ENCODE assay signal across 8 mouse cellular contexts in the genomic region with DNA sequence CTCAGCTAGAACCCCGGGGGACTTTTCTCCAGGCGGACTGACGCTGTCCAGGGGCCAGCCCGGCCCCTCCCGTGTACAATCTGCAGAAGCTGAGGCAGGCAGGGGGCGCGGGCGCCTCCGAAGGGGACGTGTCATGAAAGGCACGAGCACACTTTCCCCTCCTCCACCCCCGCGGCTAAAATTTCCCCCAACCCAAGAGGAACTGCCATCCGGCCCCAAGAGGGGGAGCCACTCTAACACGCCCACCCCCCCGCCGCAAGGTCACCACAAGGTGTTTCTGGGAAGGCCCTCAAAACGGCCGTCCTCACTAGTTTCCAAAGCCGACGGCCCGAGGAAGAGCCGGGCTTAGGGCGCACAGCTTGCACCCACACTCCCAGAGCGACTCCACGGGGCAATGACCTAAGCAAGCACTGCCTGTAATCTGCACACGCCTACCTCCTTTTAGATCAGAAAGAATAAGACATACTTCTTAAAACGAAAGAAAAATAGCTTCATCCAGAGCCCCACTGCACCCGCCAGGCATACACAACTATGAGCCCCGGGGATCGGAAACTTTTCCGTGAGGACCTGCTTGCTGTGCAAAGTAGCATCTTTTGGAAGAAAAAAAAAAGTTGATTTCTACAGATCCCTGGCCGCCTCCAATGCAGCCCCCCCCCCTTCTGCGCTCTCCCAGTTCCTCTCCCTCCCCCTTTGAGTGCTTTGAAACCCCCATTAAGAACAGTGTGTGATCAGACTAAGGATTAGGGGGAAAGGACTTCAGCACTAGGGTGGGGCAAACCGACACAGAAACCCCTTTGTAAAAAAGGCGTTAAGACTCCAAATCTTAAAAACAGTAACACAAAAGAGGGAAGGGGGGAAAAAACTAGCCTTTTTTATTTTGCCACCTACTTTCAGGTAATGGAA. TPM values are rescaled to one million over a fixed set of nuclear protein-coding genes. Genes with fewer than 3 reads are reported as not detected.
A peak's percentile ranks its signal among the peaks of the same experiment; 100 is the strongest.
DNase-seq lines count a peak whose midpoint lies in the region; ATAC-seq and TF ChIP-seq lines count a peak whose summit lies in the region.

No protein-coding gene starts in this region.

- no peaks in the 10 kb centered on the region for H3K36me3 ChIP-seq in forebrain, postnatal 0 days (ENCODE audit: insufficient read depth)
- H3K36me3 ChIP-seq in lung, postnatal 0 days (ENCODE audit: insufficient read depth, low read length): no peaks in the 10 kb centered on the region

- H3K27me3 ChIP-seq in forebrain, postnatal 0 days (ENCODE audit: insufficient read depth, low read length): no peaks in the 10 kb centered on the region
- no peaks in the 10 kb centered on the region for H3K27me3 ChIP-seq in lung, postnatal 0 days (replicated peaks; ENCODE audit: insufficient read depth, low read length)

- peak; percentile 40; the same call in 1 of the 2 replicates for TF ChIP-seq CTCF in forebrain, postnatal 0 days (IDR thresholded peaks at IDR 0.05; ENCODE audit: low read depth)
- peak; percentile 31; the same call in 1 of the 2 replicates for TF ChIP-seq CTCF in lung, postnatal 0 days (IDR thresholded peaks at IDR 0.05)

- peak overlapping the region; percentile 71 for H3K4me3 ChIP-seq in forebrain, postnatal 0 days (ENCODE audit: low read depth, low read length)
- H3K4me3 ChIP-seq in lung, postnatal 0 days (ENCODE audit: low read depth, low read length): peak overlapping the region; percentile 79

- peak overlapping the region; percentile 73 for H3K9ac ChIP-seq in forebrain, postnatal 0 days
- H3K9ac ChIP-seq in lung, postnatal 0 days (replicated peaks; ENCODE audit: low read depth): peak overlapping the region; percentile 94

- peak; percentile 60 for DNase-seq in MN1 (ENCODE audit: low spot score)
- peak; percentile 64 to 69 for DNase-seq in cerebellum, adult 18-20 months
- DNase-seq in forebrain, postnatal 0 days: peak; percentile 57
- DNase-seq in layer of hippocampus, adult 9-11 months: peak; percentile 40
- peak; percentile 68 for DNase-seq in lung, postnatal 0 days (ENCODE audit: low spot score)
- peak; percentile 72 for DNase-seq in retina, embryonic 14.5 days (ENCODE audit: low spot score)
- peak; percentile 33 for DNase-seq in urinary bladder, adult 2 months (ENCODE audit: low spot score)

- peak overlapping the region; percentile 95 for H3K4me2 ChIP-seq in forebrain, postnatal 0 days (ENCODE audit: low read depth)
- peak overlapping the region; percentile 92 for H3K4me2 ChIP-seq in lung, postnatal 0 days (replicated peaks; ENCODE audit: low read depth, low read length)

- H3K9me3 ChIP-seq in forebrain, postnatal 0 days (ENCODE audit: low read length): no peaks in the 10 kb centered on the region
- no peaks in the 10 kb centered on the region for H3K9me3 ChIP-seq in lung, postnatal 0 days (ENCODE audit: low read length)

- ATAC-seq in forebrain, postnatal 0 days: no peak
- peak; percentile 17 to 31 for ATAC-seq in hematopoietic stem cell, adult 5-6 weeks (replicated peaks in 1 of 2; ENCODE audit: insufficient read depth in 1 of 2, low FRiP score in 2 of 2, low TSS enrichment in 1 of 2, low read depth in 1 of 2, poor library complexity in 2 of 2, severe bottlenecking in 2 of 2)
- no peak for ATAC-seq in lung, postnatal 0 days

- H3K4me1 ChIP-seq in forebrain, postnatal 0 days (ENCODE audit: insufficient read depth): 0 out of 2 replicates have a peak, but pooled peaks cover 3% of the 10 kb centered on the region
- H3K4me1 ChIP-seq in lung, postnatal 0 days (ENCODE audit: insufficient read depth, low read depth, low read length): peaks cover 6% of the 10 kb centered on the region; the same call in 1 of the 2 replicates

- WGBS in forebrain, postnatal 0 days: 1% methylated on average over 36 of the region's 36 CpGs
- WGBS in lung, postnatal 0 days: under 1% methylated on average over 33 of the region's 36 CpGs

- H3K27ac ChIP-seq in forebrain, postnatal 0 days (ENCODE audit: low read depth, low read length): peak overlapping the region; percentile 98
- H3K27ac ChIP-seq in lung, postnatal 0 days (ENCODE audit: low read length): peak overlapping the region; percentile 99

- 0 out of 2 replicates have a peak, but pooled peaks have one; percentile 19 for TF ChIP-seq EP300 in lung, postnatal 0 days (IDR thresholded peaks at IDR 0.05)

RNA-seq across cellular contexts. Expression of gene Spry2, which starts 1.4 kb away (rescaled TPM):
- total RNA-seq in forebrain, postnatal 0 days (2014; rRNA removed): 22.8 and 26.3 TPM in 2 replicates
- polyA plus RNA-seq in forebrain, postnatal 0 days (2015; fragmentation: Nextera tagmentation; extraction: Ambion mirVana): 49.9 and 56.7 TPM in 2 replicates
- 12.3 and 19.4 TPM in 2 replicates for total RNA-seq in hematopoietic stem cell, adult 5-6 weeks (2017)
- 88.9 and 99.8 TPM in 2 replicates for polyA plus RNA-seq in lung, postnatal 0 days (2015; fragmentation: Nextera tagmentation; extraction: Ambion mirVana)
- 9.2 and 13.9 TPM in 2 replicates for polyA plus RNA-seq in urinary bladder, adult 2 months (2012; rRNA removed)

Comparison
In these comparisons a context has a peak if more than half of its experiments do, and no peak if none do; other contexts are left out.
1. ATAC-seq: peak in hematopoietic stem cell, adult 5-6 weeks (2 of 2); none in forebrain, postnatal 0 days (single experiment) and lung, postnatal 0 days (single experiment).
2. Peak in every context shown above with its lines, with median percentiles within 50 percentile points of each other: DNase-seq.